Mouse (Mus musculus) adrenal gland, postnatal 10 days (tissue): ENCODE results near the gene Ankrd11. TPM values are rescaled to one million over a fixed set of nuclear protein-coding genes. Genes with fewer than 3 reads are reported as not detected.

ENCODE experiments used
- DNase-seq: peaks from one replicate; pipeline ENCODE4 v3.0.0; 2021; ENCODE audit warnings: mixed read lengths
- total RNA-seq, 2 experiments: library from RNA; stranded (reverse); gene quantifications; 2 replicates each; pipeline ENCODE4 v1.2.3; 2021

The Ankrd11 gene
- total RNA-seq, 2 experiments from 2014 or later, result 73.9 to 103 TPM

- DNase-seq, result no peak
Measured at GRCm38 (mm10) chr8:122891440-122891839, 150.6 kb downstream of the Ankrd11 start.

- DNase-seq, result no peak
Measured at GRCm38 (mm10) chr8:122883671-122884070, 158.4 kb downstream of the Ankrd11 start.

- no peak for DNase-seq
Measured at GRCm38 (mm10) chr8:122880302-122880701, 161.8 kb downstream of the Ankrd11 start.

GRCm38 (mm10) chr8:122878231-122878630, 163.8 kb downstream of the Ankrd11 start:
- DNase-seq, result no peak

- DNase-seq, result no peak
Measured at GRCm38 (mm10) chr8:122875186-122875585, 166.9 kb downstream of the Ankrd11 start.

- no peak for DNase-seq
Measured at GRCm38 (mm10) chr8:122873171-122873570, 168.9 kb downstream of the Ankrd11 start.

GRCm38 (mm10) chr8:122871663-122872062, 170.4 kb downstream of the Ankrd11 start:
- no peak for DNase-seq

GRCm38 (mm10) chr8:122870377-122870863, 171.7 kb downstream of the Ankrd11 start:
- DNase-seq, result peak; percentile 36

GRCm38 (mm10) chr8:122867982-122868381, 174.1 kb downstream of the Ankrd11 start:
- DNase-seq, result no peak

- DNase-seq, result no peak
Measured at GRCm38 (mm10) chr8:122866231-122866630, 175.8 kb downstream of the Ankrd11 start.

GRCm38 (mm10) chr8:122865441-122865840, 176.6 kb downstream of the Ankrd11 start:
- DNase-seq, result peak; percentile 30

- DNase-seq, result no peak
Measured at GRCm38 (mm10) chr8:122864719-122865129, 177.4 kb downstream of the Ankrd11 start.

- no peak for DNase-seq
Measured at GRCm38 (mm10) chr8:122859843-122860242, 182.2 kb downstream of the Ankrd11 start.

- DNase-seq, result no peak
Measured at GRCm38 (mm10) chr8:122856288-122856687, 185.8 kb downstream of the Ankrd11 start.

GRCm38 (mm10) chr8:122855123-122855522, 187.0 kb downstream of the Ankrd11 start:
- no peak for DNase-seq

GRCm38 (mm10) chr8:122854388-122854787, 187.7 kb downstream of the Ankrd11 start:
- no peak for DNase-seq

GRCm38 (mm10) chr8:122853340-122853771, 188.7 kb downstream of the Ankrd11 start:
- DNase-seq, result peak; percentile 42

- DNase-seq, result no peak
Measured at GRCm38 (mm10) chr8:122852546-122852905, 189.6 kb downstream of the Ankrd11 start.

GRCm38 (mm10) chr8:122851692-122852545, 190.2 kb downstream of the Ankrd11 start:
- no peak for DNase-seq

GRCm38 (mm10) chr8:122850641-122851240, 191.3 kb downstream of the Ankrd11 start:
- no peak for DNase-seq

GRCm38 (mm10) chr8:122849152-122849910, 192.7 kb downstream of the Ankrd11 start:
- no peak for DNase-seq

GRCm38 (mm10) chr8:122847829-122848561, 194.1 kb downstream of the Ankrd11 start, which contains the start of gene Cdh15:
Gene Cdh15 (plus strand): TSS chr8:122847966.
- DNase-seq, result peak; percentile 72
